Mouse (Mus musculus) kidney, postnatal 0 days (tissue): ENCODE results near the gene Rassf4. TPM values are rescaled to one million over a fixed set of nuclear protein-coding genes. Genes with fewer than 3 reads are reported as not detected.
"Not testable (repeated sequence)": the region's sequence is repeated elsewhere in the genome, so short reads cannot be mapped to it uniquely, and the experiment has no call there.

Source experiments
- ATAC-seq: fragments of 200-750 bp; cut with Nextera tagmentation; replicated peaks from 2 replicates; pipeline ENCODE4 v1.8.0; 2017; ENCODE audit warnings: low read depth, moderate number of reproducible peaks, moderate TSS enrichment, moderate library complexity; ENCODE audit not compliant: low FRiP score
- DNase-seq: peaks from one replicate; pipeline ENCODE4 v3.0.0-alpha.2; 2016; ENCODE audit warnings: low spot score
- H3K27ac ChIP-seq: fragments of 300-500 bp; sonication (generic); 2 replicates; pipeline ENCODE4 v1.5.1; 2014; ENCODE audit warnings: mild to moderate bottlenecking
- H3K27me3 ChIP-seq: fragments of 300-500 bp; sonication (generic); 2 replicates; pipeline ENCODE4 v1.6.1; 2014; ENCODE audit warnings: low read length, mixed read lengths; ENCODE audit not compliant: insufficient read depth
- H3K36me3 ChIP-seq: fragments of 300-500 bp; sonication (generic); 2 replicates; pipeline ENCODE4 v1.6.1; 2014; ENCODE audit warnings: low read length, mixed read lengths; ENCODE audit not compliant: insufficient read depth
- H3K4me1 ChIP-seq: fragments of 300-500 bp; sonication (generic); replicated peaks from 2 replicates; pipeline ENCODE4 v1.6.1; 2014; ENCODE audit warnings: antibody characterized with exemption, low read length, mixed read lengths; ENCODE audit not compliant: insufficient read depth
- H3K4me2 ChIP-seq: fragments of 300-500 bp; sonication (generic); 2 replicates; pipeline ENCODE4 v1.6.1; 2014; ENCODE audit warnings: mild to moderate bottlenecking, low read length, moderate library complexity, mixed read lengths
- H3K4me3 ChIP-seq: fragments of 300-500 bp; sonication (generic); replicated peaks from 2 replicates; pipeline ENCODE4 v1.5.1; 2014; ENCODE audit warnings: low read depth, low read length
- H3K9ac ChIP-seq: fragments of 300-500 bp; sonication (generic); 2 replicates; pipeline ENCODE4 v1.6.1; 2014; ENCODE audit warnings: low read depth, low read length
- H3K9me3 ChIP-seq: fragments of 300-500 bp; sonication (generic); replicated peaks from 2 replicates; pipeline ENCODE4 v1.6.1; 2016; ENCODE audit warnings: low read length, inconsistent platforms, mixed read lengths
- CTCF ChIP-seq: IDR thresholded peaks from 2 replicates; pipeline ENCODE4 v1.5.1; 2016; ENCODE audit warnings: antibody characterized with exemption, low read depth, mild to moderate bottlenecking, moderate library complexity
- WGBS: fragments of 180-500 bp; shearing (Covaris S2); extraction: QIAGEN DNeasy Blood & Tissue Kit; methylation state at CpG from one replicate; pipeline ENCODE4 v1.1.7; 2014; 5-methylcytosine and 5-hydroxymethylcytosine counted together
- polyA plus RNA-seq: library from polyadenylated mRNA; unstranded; fragments of >200 nt; fragmentation: Nextera tagmentation; extraction: Ambion mirVana; gene quantifications from 2 replicates; pipeline ENCODE4 v1.2.1, GENCODE M21; 2015

The Rassf4 gene
- polyA plus RNA-seq, 1 experiment from 2014 or later = 3.6 TPM

DNA sequence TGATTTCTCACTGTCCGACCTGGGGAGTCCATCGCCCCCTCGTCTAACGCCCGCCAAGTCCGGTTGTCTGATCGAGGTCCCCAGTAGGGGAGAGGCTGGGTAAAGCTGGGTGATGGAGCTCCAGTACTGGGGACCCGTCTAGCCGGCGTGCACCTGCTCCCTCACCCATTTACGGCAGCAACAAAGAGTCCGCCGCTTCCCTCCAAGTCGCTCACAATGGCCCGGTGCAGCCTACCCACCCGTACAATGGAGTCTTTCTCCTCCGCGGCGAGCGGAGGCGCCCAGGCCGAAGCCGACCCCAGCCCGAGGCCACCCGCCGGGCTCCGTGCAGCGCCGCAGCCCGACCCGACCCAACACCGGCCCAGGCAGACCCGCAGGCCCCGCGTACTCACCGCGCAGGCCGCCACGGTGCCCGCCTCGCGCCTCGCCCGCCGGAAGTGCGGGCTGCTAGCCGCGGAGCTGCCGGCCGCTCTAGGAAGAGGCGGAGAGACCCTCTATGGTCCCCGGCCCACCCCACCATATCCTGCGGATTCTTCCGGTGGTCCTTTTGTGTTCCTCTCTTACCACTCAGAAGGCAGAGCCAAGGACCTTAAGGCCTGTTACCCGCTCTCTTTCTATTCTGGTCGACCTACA lies 45.1 kb downstream of the Rassf4 start, which contains the start of gene Zfp422:
Zfp422 (minus strand) TSS at position 461 of the 633 bp plus-strand sequence.
- Histone ChIP-seq H3K27ac (peak within 1 kb of the TSS; percentile 92), H3K4me1 (no peaks in the 10 kb centered on the region), H3K36me3 (0 out of 2 replicates have a peak, but pooled peaks cover 8% of the 10 kb centered on the region), H3K9me3 (no peaks in the 10 kb centered on the region), H3K9ac (peak within 1 kb of the TSS; percentile 97), H3K4me3 (peak within 1 kb of the TSS; percentile 84), H3K27me3 (no peaks in the 10 kb centered on the region), H3K4me2 (peak within 1 kb of the TSS; percentile 67)
- WGBS = under 1% methylated on average over 54 of the region's 56 CpGs
- ATAC-seq = peak; percentile 92
- DNase-seq = peak; percentile 85
- TF ChIP-seq CTCF = no peak

DNA sequence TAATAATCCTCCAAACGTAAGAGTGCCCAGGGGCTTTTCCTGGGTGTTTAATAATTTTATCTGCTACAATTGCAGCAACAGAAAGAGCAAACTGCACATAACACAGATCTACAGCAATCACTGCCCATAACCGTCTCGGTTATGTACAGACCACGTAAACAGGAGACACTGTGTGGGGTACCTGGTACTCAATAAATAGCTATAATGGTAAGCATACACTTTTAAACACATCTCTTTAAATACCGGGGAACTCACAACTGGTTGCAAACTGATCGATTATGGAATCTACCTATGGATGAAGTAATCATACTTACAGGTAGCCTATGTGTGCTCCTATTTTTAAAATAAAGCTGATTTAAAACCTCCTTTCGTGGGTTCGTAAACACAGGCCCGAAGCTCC lies 45.7 kb downstream of the Rassf4 start:
- no peaks in the 10 kb centered on the region for H3K27me3 ChIP-seq
- H3K4me3 ChIP-seq = peak overlapping the region; percentile 84
- no peak for DNase-seq
- H3K4me2 ChIP-seq = peak overlapping the region; percentile 67
- ATAC-seq = no peak
- peak overlapping the region; percentile 97 for H3K9ac ChIP-seq
- no peak for TF ChIP-seq CTCF
- no peaks in the 10 kb centered on the region for H3K9me3 ChIP-seq
- H3K27ac ChIP-seq = peak overlapping the region; percentile 92
- 0 out of 2 replicates have a peak, but pooled peaks cover 8% of the 10 kb centered on the region for H3K36me3 ChIP-seq
- H3K4me1 ChIP-seq = no peaks in the 10 kb centered on the region
- 11% methylated on average over 9 of the region's 9 CpGs for WGBS

DNA sequence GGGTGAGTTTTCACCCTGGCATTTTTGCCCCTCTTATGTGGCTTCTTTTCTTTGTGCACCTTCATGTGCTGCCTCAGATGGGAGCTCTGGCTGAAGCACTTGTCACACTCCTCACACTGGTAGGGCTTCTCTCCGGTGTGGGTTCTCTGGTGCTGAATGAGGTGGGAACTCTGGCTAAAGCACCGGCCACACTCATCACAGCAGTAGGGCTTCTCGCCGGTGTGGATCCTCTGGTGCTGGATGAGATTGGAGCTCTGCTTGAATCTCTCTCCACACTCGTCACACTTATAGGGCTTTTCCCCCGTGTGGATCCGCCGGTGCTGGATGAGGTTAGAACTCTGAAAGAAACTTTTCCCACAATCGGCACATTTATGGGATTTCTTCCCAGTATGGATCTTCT lies 47.3 kb downstream of the Rassf4 start:
- DNase-seq, H3K36me3 ChIP-seq: not testable (repeated sequence)
- 97% methylated on average over 9 of the region's 9 CpGs for WGBS

DNA sequence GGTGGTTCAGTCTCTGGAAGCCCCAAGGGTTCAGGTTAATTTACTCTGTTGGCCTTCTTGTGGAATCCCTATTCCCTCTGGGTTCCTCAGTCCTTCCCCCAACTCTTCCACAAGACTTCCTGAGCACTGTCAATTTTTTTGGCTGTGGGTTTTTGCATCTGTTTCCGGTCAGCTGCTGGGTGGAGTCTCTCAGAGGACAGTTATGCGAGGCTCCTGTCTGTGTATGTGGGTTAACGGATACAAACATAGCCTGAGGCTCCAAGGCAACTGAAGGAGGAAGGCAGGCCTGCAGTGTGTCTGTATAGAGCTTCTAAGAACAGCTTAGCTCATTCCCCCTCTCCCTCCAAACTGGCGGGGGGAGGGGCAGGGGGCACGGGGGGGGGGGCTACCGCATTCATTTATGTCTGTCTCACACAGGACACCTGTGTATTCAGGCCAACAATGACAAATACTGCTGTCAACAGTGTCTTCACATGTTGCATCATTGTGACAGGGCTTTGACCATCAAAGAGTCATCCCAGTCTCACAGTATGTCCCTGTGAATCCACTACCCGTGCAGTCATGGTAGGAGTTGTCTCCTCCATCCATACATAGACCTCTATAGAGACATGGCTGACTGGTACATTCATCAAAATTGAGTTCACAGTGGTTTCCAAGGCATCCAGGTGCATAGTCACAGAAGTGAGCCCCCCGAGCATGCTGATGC lies 52.3 kb downstream of the Rassf4 start:
- Histone ChIP-seq H3K27me3 (no peaks in the 10 kb centered on the region), H3K27ac (no peak overlapping the region), H3K4me1 (no peaks in the 10 kb centered on the region), H3K9me3 (no peaks in the 10 kb centered on the region), H3K4me3 (no peak overlapping the region), H3K4me2 (no peak overlapping the region), H3K9ac (no peak overlapping the region), H3K36me3 (0 out of 2 replicates have a peak, but pooled peaks cover 3% of the 10 kb centered on the region)
- ATAC-seq (no peak), DNase-seq (no peak)
- WGBS = 64% methylated on average over 7 of the region's 8 CpGs
- no peak for TF ChIP-seq CTCF

More for the DNA sequence above, 47.3 kb downstream of the Rassf4 start:
- not testable (repeated sequence) for H3K4me2 ChIP-seq, H3K9me3 ChIP-seq, H3K27me3 ChIP-seq, H3K9ac ChIP-seq, H3K4me3 ChIP-seq, H3K27ac ChIP-seq, H3K4me1 ChIP-seq, ATAC-seq

DNA sequence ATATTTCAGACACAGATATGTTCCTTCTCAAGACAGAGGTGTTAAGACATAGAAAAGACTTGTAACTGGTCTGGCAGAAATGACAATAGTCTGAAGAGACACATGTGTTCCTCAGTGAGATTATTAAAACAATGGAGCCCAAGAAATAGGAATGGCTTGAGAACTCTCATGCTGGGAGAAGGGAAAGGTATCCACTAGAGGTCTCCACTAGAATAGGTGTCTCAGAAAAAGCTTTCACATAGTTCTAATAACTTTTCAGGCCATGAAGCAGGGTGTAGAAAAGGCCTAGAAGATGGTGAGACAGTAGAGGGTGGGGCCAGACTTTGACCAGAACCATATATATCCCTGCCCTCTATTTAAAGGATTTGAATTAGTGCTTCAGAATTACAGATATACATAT lies 55.7 kb downstream of the Rassf4 start:
- no peak for ATAC-seq
- H3K4me1 ChIP-seq = no peaks in the 10 kb centered on the region
- H3K9ac ChIP-seq = no peak overlapping the region
- H3K27me3 ChIP-seq = no peaks in the 10 kb centered on the region
- H3K4me3 ChIP-seq = no peak overlapping the region
- H3K36me3 ChIP-seq = no peaks in the 10 kb centered on the region
- DNase-seq = no peak
- no peaks in the 10 kb centered on the region for H3K9me3 ChIP-seq
- H3K27ac ChIP-seq = no peak overlapping the region
- peak; percentile 51 for TF ChIP-seq CTCF
- no peak overlapping the region for H3K4me2 ChIP-seq

DNA sequence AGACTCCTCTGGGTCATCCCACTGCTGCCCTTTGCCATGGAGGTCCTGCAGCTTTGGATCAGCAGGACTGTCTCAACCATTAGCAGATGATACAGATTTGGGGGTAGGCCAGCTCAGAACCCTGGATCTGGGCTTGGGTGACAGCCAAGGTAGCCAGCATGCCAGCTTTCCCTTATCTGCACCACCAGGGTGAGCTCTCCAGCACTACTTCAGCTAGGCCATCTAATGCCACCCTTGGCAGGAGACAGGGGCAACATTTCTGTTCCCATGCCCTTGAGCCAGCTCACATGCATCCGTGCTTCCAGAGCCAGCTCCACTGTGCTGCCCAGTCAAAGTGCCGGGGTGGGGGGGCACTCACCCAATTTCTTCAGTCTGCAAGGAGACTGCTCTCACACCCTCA lies 58.0 kb downstream of the Rassf4 start:
- Histone ChIP-seq H3K4me3 (no peak overlapping the region), H3K9ac (no peak overlapping the region), H3K36me3 (no peaks in the 10 kb centered on the region), H3K9me3 (no peaks in the 10 kb centered on the region), H3K4me1 (no peaks in the 10 kb centered on the region), H3K4me2 (no peak overlapping the region), H3K27me3 (no peaks in the 10 kb centered on the region), H3K27ac (no peak overlapping the region)
- 94% methylated on average over 2 of the region's 2 CpGs for WGBS
- no peak for ATAC-seq
- DNase-seq = no peak
- no peak for TF ChIP-seq CTCF
